Mouse (Mus musculus) small intestine, adult 2 months (tissue): ENCODE measurements around the gene Arnt2. TPM values are rescaled to one million over a fixed set of nuclear protein-coding genes. Genes with fewer than 3 reads are reported as not detected.

Experiments
- H3K27ac ChIP-seq: fragments of 200-500 bp; 2 replicates; pipeline ENCODE4 v1.5.1; 2012; ENCODE audit warnings: low read depth, low read length, control low read depth, inconsistent platforms; ENCODE audit not compliant: insufficient read depth
- H3K27me3 ChIP-seq: fragments of 200-500 bp; 2 replicates; pipeline ENCODE4 v1.6.1; 2012; ENCODE audit warnings: mild to moderate bottlenecking, moderate library complexity, low read length, inconsistent platforms; ENCODE audit not compliant: control insufficient read depth, insufficient read depth
- H3K36me3 ChIP-seq: fragments of 200-500 bp; 2 replicates; pipeline ENCODE4 v1.6.1; 2012; ENCODE audit warnings: mild to moderate bottlenecking, low read length, control low read depth, inconsistent platforms; ENCODE audit not compliant: control insufficient read depth, insufficient read depth
- H3K4me1 ChIP-seq: fragments of 200-500 bp; 2 replicates; pipeline ENCODE4 v1.6.1; 2012; ENCODE audit warnings: low read length, inconsistent platforms, mixed read lengths; ENCODE audit not compliant: control insufficient read depth, insufficient read depth, insufficient read length
- H3K4me3 ChIP-seq: fragments of 200-500 bp; 2 replicates; pipeline ENCODE4 v1.5.1; 2012; ENCODE audit warnings: low read depth, mild to moderate bottlenecking, control low read depth, inconsistent platforms, low read length, moderate library complexity
- CTCF ChIP-seq: fragments of 200-500 bp; IDR thresholded peaks from 2 replicates; pipeline ENCODE4 v1.5.1; 2012; ENCODE audit warnings: low read depth, mild to moderate bottlenecking, control low read depth, inconsistent platforms, low read length, moderate library complexity, mixed read lengths; ENCODE audit not compliant: insufficient replicate concordance, insufficient read length; ENCODE audit errors: extremely low read depth
- POLR2A ChIP-seq: fragments of 200-500 bp; IDR thresholded peaks from 2 replicates; pipeline ENCODE4 v1.6.1; 2012; ENCODE audit warnings: low read depth, mild to moderate bottlenecking, control low read depth, inconsistent platforms, low read length, moderate library complexity
- WGBS: fragments of 180-500 bp; shearing (Covaris S2); methylation state at CpG from one replicate; pipeline ENCODE4 v1.1.7; 2018; 5-methylcytosine and 5-hydroxymethylcytosine counted together
- polyA plus RNA-seq: library from polyadenylated mRNA; depleted of rRNA; stranded (reverse); fragments of >200 nt; gene quantifications from 2 replicates; pipeline ENCODE4 v1.2.3, GENCODE M21; 2012

The Arnt2 gene
- polyA plus RNA-seq, 1 experiment = 3.2 TPM

DNA sequence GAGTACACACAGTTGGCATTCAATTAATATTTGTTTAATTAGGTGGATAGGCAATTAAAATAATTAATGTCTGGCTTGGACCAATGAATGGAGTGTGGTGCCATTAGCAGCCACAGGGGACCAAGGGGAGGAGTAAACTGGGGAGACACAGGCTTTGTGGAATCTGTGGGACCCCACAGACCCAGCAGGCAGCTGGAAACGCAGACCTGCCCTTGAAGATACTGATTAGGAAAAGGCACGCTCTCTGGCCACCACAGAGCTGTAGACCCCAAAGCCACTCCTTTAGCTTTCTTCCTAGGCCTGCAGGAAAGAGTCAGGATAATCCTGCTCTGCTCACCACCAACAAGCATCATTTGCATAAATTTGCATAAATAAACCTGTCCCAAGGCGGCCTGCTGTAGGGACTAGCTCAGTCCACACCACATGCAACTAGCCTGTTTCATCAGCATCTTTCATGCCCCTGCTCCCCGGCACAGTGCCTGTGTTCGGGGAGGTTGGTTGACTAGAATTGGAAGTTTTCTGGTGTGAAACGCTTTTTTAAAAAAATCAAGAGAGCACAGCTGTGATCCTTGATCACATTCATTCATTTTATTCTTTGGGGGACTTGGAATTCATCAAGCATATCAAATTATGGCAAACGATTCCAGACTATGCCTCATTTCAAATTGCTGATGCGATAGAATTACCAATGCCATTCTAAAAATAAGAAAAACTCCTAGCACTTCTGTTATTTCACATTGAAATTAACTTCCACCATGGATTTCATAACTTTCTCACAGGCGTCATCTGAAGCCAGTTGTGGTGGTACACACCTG, 8.1 kb downstream of the Arnt2 start:
- no peak for TF ChIP-seq POLR2A
- TF ChIP-seq CTCF = no peak
- H3K36me3 ChIP-seq = no peaks in the 10 kb centered on the region
- H3K4me1 ChIP-seq = no peaks in the 10 kb centered on the region
- no peak overlapping the region for H3K4me3 ChIP-seq
- H3K27ac ChIP-seq = no peak overlapping the region
- no peaks in the 10 kb centered on the region for H3K27me3 ChIP-seq
- WGBS = 68% methylated on average over 9 of the region's 9 CpGs

DNA sequence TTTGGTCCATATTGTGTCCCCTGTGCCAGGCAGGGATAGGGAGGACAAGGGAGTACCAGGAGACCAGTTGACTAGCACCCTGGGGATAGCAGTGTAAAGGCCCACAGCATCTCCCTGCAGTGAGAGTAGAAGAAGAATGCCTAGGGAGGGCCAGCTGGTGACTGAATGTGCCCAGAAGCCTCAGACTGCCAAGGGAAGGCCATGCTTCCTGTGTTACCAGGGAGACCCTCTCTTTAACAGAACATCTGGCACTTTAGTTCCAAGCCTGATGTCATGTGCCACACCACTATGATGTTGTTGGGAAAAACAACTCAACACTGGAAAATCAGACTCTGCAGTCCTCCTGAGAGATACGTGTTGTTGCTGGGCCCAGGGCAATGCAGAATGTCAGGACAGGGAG, 12.7 kb downstream of the Arnt2 start:
- no peaks in the 10 kb centered on the region for H3K4me1 ChIP-seq
- H3K36me3 ChIP-seq = no peaks in the 10 kb centered on the region
- no peak for TF ChIP-seq POLR2A
- TF ChIP-seq CTCF = no peak
- 72% methylated on average over 1 of the region's 1 CpGs for WGBS
- H3K27ac ChIP-seq = no peak overlapping the region
- no peak overlapping the region for H3K4me3 ChIP-seq
- no peaks in the 10 kb centered on the region for H3K27me3 ChIP-seq

DNA sequence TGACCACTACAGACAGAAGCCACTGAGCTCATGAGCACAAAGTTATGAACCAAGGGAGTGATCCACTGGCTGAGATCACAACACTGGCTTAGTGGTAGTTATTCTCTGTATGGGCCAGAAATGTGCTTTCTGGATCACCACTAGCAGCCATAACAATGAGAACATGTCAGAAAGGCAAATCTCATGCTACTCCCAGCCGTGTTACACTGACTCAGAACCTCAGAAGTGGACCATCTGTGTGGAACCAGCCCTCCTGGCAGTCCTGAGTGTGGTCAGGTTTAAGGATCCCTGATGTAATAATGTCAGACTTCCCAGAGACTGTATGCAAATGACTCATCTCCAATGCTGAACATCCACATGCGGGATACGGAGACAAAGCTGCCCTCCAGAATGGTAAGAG, 13.4 kb downstream of the Arnt2 start:
- TF ChIP-seq POLR2A (no peak), CTCF (no peak)
- Histone ChIP-seq H3K4me1 (no peaks in the 10 kb centered on the region), H3K36me3 (no peaks in the 10 kb centered on the region), H3K4me3 (no peak overlapping the region), H3K27me3 (no peaks in the 10 kb centered on the region), H3K27ac (no peak overlapping the region)
- 89% methylated on average over 3 of the region's 3 CpGs for WGBS

DNA sequence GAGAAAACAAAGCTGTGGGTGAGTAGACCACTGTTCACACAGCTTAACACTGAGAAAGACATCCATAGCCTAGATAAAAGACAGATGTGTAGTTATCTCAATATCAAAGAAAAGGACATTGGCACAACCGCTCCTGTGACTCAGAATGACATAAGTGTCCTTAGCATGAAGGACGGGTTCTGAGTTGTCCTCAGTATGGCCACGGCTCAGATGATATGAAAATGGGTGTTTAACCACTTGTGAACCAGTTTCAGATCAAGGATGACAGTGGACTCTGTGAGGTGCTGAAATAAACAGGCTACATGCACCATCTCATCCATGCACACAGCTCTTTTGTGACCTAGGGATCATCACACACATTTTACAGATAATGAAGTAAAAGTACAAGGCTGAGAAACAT, 22.1 kb downstream of the Arnt2 start:
- Histone ChIP-seq H3K4me1 (no peaks in the 10 kb centered on the region), H3K36me3 (no peaks in the 10 kb centered on the region), H3K27ac (no peak overlapping the region), H3K27me3 (no peaks in the 10 kb centered on the region), H3K4me3 (no peak overlapping the region)
- TF ChIP-seq POLR2A (no peak), CTCF (no peak)
- 45% methylated on average over 3 of the region's 3 CpGs for WGBS

DNA sequence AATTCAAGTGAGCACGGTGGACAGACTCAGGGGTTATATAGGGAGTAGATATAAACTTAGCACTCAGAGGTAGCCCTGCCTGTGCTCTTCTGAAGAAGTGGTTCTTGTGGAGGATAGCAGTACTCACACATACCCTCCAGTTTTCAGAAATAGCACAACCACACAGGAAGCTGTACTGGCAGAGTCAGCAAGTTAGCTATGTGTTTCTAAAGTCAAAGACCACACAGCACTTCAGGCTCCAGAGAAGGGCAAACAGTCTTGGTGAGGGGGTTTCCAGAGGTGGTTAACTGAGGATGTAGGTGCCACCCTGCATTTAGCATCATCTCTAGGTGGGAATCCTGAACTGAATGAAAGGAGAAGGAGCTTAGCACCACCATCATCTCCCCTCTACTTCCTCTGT, 23.5 kb downstream of the Arnt2 start:
- Histone ChIP-seq H3K4me3 (no peak overlapping the region), H3K36me3 (no peaks in the 10 kb centered on the region), H3K27ac (no peak overlapping the region), H3K4me1 (no peaks in the 10 kb centered on the region), H3K27me3 (no peaks in the 10 kb centered on the region)
- WGBS = 51% methylated on average over 1 of the region's 1 CpGs
- no peak for TF ChIP-seq POLR2A
- no peak for TF ChIP-seq CTCF

DNA sequence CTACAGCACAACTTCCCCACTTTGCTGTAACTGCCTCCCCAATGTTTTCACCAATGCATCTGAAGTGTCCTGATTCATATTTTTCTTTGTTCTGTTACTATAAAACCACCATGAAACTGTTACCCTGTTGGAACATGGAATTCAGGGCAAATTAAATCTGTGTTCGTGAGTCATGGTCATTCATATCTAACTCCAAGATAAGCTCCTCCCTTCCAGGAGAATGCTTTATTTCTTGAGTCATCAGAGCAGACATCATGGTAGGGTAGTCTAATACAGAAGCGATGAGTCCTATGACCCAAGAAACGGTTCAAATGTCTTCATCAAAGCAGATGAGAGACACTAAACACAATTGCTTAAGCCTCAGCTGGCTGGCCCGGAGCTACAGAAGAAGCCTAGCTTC, 25.2 kb downstream of the Arnt2 start:
- WGBS = 74% methylated on average over 4 of the region's 4 CpGs
- Histone ChIP-seq H3K4me3 (no peak overlapping the region), H3K27ac (no peak overlapping the region), H3K4me1 (no peaks in the 10 kb centered on the region), H3K36me3 (no peaks in the 10 kb centered on the region), H3K27me3 (no peaks in the 10 kb centered on the region)
- TF ChIP-seq POLR2A (no peak), CTCF (no peak)

DNA sequence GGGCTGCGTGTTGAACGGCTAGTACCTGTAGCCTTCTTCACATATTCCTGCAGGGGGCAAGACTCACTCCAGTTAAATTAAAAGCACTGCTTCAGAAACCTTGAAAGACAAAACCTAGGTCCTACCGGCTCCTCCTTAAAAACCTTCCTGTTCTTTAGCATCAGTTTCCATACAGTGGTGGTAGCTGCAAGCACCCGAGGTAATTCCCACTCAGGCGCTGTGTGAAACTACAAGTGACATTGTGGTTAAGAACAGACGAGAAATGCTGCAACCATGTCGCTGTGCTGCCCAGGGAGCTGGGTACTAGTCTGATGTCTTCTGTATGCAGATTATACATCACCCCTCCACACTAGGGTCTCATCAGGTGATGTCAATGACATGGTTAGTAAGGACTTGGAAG, 25.9 kb downstream of the Arnt2 start:
- Histone ChIP-seq H3K27me3 (no peaks in the 10 kb centered on the region), H3K27ac (no peak overlapping the region), H3K4me3 (no peak overlapping the region), H3K36me3 (no peaks in the 10 kb centered on the region), H3K4me1 (no peaks in the 10 kb centered on the region)
- 91% methylated on average over 7 of the region's 7 CpGs for WGBS
- no peak for TF ChIP-seq POLR2A
- TF ChIP-seq CTCF = no peak
